Mouse (Mus musculus): ENCODE data around the gene Entpd2.

Entpd2 gene

DNA sequence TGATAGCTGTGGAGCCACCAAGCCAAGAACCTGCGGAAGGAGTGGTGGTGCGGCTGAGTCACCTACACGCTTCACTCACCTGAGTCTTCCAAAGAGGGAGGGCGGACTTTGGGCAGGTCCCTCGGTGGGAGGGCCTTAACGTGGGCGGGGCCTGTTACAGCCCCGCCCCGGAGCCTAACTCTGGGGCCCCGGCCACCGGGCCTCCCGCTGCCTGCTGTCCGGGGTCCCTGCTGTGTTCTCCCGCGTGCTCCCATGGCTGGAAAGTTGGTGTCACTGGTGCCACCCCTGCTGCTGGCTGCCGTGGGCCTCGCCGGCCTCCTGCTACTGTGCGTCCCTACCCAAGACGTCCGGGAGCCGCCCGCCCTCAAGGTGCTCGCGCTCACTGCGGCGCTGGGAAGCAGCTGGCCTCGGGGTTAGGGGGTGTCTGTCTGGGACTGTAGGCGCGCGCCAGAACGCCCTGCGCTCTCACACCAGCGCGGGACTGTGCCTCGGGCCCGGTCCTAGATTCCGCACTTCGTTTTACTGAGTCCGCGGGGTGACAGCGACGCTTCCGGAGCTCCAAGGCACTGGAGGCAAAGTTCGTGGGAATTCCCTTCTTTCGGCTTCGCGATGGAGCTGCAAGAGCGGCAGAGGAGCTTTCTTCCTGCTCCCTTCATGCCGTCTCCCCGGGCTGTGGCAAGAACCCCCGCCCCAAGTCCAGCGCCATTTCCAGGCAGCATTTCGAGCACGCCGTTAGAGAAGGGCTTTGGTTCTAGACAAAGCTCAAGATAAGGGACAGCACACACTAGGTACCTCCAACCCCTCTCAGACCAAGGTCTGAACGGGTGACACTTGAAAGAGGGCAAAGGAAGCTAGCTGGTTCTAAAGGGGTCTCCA, at the start of gene Entpd2:
Gene Entpd2 (plus strand): TSS at position 154 of the 876 bp plus-strand sequence.
- peak; percentile 62 for DNase-seq (ENCODE audit: low read depth)

DNA sequence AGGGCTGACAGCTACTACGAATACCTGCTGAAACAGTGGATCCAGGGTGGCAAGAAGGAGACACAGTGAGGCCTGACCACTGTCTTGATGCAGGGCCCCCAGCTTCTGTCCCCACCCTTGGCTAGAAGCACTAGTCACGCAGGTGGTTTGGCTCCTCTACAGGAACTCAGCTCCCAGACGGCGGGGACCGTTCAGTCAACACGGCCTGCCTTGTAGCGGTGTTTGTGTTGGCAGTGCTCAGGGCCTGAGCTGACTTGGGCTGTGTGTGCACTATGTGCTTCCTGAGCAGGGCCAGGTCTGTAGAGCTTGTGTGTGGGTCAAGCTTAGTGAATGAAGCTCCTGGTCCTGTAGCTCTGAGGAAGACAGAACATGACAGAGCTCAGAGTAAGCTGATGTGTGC, 47.5 kb upstream of the Entpd2 start:
- DNase-seq (ENCODE audit: low read depth), result no peak

DNA sequence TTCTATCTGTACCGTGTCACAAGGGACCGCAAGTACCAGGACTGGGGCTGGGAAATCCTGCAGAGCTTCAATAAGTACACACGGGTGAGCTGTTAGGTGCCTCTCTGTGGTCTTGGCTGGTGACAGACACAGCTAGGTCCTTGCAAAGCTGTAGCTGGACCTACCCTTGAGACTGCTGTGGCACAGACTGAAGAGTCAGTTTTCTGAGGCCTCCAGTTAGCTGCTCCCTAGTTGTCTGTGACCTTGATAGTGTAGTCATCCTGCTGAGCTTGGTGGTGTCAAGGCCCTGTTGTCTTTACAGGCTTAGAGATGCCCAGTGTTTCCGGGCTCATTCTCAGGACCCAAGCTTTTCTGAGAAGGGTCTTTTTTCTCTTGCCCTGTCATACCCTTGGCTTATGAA, 46.2 kb upstream of the Entpd2 start:
- DNase-seq (ENCODE audit: low read depth), result no peak

DNA sequence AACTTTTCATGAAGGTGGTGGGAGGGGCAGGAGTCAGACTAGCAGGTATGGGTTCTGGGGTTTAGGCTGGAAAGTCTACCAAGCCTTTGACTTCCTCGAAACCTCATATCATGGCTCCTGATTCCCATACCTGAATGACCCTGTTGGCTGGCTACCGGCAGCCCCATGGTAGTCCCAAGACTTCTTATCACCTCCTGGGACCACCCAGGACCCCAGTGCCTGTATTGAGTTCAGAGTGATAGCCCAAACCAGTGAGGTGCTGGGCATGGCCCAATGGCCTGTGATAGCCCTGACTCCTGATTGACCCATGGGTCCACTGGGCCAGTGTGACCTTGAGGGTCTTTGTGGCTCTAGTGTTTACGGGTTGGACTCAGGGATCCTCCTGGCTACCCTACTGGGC, 45.0 kb upstream of the Entpd2 start:
- no peak for DNase-seq (ENCODE audit: low read depth)

DNA sequence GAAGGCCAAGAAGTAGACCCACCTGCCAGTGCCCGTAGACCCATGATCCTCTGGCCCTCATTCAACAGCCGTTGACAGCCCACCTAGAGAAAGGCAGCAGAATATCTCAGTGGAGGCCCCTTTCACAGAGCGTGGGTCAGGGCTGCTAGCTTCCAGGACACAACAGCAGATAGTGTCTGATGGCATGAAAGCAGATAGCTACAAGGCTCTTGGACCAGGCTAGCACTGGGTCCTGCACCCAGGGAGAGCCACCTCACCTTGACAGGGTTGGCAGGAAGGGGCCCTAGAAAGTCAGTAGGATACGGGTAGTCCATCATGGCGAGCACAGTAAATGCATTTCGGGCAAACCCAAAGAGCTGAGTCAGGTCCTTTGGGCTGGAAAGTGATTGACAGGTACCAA, 41.5 kb upstream of the Entpd2 start:
- DNase-seq (ENCODE audit: low read depth), result no peak

DNA sequence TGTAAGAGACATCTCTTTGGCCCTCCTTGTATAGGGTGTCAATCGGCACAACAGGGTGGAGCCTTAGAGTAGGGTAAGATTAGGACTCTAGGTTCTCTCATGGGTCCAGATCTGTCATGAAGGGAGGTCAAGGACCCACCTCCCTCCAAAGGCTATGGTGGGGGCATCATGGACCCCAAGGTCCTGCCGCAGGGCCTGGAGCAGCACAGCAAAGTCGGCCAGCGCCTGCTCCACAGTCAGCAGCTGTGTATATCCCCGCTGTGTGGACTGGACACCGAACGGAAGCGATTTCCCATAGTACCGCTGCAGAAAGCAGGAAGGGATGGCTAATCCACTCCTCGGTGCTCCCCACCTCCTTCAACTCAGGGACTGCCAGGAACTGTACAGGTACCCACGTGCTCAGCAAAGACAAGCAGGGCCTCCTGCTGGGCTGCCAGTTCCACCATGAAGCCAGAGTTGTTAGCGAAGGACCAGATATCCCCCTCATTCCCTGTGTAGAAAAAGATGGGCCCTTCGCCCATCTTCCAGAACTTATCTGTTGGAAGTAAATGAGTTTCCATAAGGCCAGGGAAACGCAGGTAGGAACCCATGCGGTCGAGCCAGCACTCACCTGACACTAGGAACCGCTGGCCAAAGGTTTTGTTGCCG, 40.1 kb upstream of the Entpd2 start:
- DNase-seq (ENCODE audit: low read depth), result no peak

DNA sequence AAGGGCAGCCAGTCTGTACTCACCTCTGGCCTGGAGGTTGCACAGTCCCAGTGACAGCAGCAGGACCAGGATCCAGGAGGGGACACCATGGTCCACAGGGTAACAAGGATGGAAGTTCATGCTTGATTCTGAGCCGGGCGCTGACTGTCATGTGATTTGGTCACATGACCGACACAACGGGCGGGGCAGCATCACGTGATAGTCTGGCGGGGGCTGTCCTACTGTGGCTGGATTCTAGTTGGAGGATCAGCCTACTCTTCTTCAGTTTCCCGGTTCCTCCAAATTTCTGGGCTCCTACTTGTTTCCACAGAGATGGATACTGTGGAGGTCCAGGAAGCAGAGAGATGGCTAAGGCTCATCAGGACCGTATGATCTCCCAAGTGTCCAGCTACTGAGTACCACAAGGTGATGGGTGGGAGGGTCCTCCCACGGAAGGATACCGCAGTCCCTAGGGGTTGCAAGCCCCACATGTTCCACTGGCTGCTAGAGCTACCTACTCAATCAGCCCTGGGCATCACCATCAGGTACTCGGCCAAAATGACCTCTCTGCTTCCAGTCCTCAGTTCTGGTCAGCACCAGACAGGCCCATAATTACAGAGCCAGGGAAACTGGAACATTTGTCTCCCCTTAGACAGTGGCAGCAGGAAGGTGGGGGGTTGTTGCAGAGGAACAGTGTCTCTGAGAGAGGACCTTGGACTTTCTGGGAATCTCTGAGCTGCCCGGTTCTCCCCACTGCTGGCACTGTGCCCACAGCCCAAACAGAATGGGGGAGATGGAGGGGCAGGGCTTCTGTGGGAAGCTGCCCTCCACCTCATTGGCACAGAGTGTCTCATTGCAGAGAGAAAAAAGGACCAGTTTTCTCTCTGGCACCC, 39.2 kb upstream of the Entpd2 start, which contains the start of gene Dpp7:
Gene Dpp7 (minus strand): TSS at position 152 of the 872 bp plus-strand sequence.
- peak; percentile 84 for DNase-seq (ENCODE audit: low read depth)

DNA sequence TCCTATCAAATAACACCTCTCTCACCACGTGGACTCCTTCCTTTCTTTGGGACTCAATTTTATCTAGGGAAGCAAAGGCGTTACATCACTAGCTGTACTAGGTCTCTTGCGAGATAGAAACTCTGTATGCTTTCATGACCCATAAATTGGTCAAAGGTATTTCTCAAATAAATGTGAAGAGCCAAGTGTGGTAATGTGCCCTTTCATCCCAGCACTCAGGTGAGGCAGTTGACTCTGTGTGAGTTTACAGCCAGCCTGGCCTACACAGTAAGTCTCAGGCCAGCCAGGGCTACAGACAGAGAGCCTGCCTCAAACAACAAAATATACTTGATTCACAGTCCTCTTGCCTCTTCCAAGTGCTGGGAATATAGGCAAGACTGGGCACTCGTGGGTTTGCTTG, 35.8 kb upstream of the Entpd2 start:
- DNase-seq (ENCODE audit: low read depth), result no peak

DNA sequence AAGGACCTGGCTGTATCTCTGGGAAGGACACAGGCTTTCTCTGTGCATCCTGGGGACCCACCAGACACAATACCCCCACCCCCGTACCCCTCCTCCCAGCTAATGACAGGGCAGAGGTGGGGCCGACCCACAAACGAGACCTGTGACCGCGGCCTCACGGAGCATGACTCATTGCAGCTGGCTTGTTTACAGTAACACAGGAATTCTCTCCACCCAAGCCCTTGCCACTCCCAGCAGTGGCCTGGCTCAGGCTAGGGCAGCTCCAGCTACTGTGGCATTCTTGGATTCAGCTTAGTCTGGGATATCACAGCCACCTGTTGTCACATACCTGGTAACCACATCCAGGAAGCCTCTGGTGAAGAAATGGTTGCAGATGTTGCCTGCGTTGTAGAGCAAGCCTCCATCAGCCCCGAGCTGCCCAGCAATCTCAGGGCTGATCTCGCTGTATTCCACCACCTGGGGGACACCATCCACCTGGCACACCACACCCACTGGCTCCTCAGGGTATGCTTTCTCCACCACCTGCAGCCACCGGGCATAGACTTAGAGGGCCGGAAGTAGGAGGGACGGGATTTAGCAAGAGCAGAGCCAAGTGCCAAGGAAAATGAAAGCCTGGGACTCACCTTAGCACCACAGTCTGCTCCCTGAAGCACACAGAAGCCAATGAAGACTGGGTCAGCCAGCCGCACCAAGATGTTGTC, 32.0 kb upstream of the Entpd2 start:
- DNase-seq (ENCODE audit: low read depth), result no peak

DNA sequence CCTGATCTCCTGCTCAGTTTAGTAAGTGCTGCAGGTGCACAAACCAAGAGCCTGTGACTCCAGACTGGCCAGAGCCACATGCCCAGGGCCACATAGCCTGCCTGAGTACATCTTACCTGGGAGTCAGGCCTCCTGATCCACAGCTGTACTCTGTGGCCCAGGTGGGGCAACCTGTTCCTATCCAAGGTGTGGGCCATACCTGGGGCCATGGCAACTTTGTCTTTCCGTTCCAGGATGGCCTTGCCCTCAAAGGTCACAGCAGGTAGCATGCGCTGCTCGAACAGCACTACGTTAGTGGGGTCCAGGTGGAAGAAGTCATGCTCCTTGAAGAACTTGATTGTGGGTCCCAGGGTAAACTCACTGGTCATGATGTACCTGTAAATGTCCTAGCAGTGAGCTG, 31.4 kb upstream of the Entpd2 start:
- no peak for DNase-seq (ENCODE audit: low read depth)

DNA sequence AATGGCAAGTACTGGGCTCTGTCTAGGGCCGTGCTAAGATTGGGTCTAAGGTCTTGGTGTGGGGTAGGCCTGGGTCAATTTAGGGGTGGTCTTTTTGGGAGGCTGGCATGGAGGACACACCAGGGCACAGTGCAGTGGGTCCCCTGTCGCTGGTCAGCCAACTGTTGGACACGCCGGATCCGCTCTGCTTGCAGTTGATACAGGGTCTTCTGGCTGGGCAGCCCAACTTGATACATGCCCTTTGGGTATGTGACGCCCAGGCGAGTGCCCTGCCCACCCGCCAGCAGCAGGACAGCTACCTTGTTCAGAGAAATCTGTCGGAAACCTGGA, 30.9 kb upstream of the Entpd2 start:
- no peak for DNase-seq (ENCODE audit: low read depth)

DNA sequence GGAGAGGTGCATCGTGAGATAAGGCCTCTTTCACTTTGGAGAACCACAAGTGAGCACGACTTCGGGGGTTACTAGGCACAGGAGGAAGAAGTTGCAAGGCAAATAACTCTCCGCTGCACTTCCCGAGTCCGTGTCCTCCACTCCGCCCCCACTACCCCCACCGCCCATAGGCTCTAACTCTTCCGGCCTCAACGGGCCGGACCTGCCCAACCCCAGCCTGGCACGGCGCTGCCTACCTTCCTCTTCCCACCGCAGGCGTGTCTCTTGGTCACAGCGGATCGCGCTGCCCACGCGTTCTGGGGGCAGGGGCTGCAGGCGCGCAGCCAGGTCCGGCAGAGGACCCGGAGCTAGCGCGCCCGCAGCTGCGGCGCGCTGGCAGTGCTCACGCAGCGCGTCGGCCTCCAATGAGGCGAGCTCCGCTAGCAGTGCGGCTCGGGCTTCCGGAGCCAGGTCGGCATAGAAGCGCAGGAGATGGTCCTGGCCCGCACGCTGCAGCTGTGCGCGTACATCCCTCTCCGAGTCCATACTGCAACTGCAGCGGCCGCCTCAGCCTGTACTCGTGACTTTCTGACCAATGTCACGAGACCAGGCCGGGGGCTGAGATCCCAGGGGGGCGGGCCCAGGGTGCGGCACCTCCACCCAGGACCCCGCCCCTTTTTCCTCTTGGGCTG, 30.4 kb upstream of the Entpd2 start, which contains the start of gene Uap1l1:
Gene Uap1l1 (minus strand): TSS at position 592 of the 671 bp plus-strand sequence.
- peak; percentile 83 for DNase-seq (ENCODE audit: low read depth)

DNA sequence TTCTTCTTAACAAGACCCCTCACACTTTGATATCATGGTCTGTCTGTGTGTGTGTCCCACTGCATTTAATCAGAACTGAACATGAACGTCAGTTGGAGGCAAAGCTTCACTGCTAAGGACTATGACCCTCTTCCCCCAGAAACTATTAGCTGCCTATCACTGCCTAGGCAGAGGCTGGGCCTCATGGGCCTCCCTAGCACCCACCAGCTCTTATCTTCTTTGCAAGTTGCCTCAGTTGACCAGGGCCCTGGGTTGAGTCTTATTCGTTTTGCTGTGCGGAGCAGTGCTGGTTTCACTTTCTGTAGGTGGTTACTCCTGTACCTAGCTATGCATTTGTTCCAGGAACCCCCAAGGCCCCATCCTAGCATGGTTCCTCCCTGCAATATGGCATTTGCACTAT, 25.7 kb upstream of the Entpd2 start:
- DNase-seq (ENCODE audit: low read depth), result peak; percentile 49

DNA sequence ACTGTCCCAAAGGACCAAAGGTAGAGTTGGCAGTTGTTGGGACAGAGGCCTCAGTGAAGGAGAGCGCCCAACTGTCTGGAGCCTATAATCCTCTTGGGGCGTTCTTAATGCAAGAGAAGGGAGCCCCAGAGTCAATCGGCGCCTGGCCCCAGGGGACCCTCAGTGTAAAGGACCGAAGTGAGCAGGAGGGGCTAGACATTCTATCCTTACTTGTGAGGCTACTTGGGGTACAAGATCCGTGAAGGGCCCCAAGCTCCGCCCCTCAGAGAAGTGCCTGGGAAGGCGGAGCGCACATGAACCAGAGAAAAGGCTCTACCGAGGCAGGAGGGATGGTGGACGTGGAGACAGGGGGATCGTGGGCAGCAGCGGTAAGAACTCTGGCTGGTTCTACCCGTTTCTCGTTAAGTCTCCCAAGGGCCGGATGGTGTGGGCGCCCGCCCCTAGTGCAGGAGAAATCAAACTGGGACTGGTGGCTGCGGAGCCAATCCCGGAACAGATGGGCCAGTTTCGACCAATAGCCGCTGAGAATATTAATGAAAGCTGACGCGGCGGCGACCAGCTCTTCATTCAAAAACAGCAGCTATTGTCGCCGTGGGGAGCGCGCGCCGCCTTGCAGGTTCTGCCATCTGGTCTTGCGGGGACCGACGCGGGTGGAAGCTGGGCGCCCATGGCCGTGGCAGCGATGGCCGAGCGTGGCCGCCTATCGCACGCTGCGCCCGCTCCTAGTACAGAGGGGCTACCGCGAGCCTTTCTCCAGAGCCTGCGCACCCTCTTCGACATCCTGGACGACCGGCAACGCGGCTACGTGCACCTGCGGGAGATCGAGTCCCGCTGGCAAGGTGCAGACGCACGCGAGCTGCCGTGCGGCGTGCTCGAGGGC, 23.7 kb upstream of the Entpd2 start, which contains the start of gene Sapcd2:
Gene Sapcd2 (plus strand): TSS at position 558 of the 880 bp plus-strand sequence.
- DNase-seq (ENCODE audit: low read depth), result peak; percentile 95

DNA sequence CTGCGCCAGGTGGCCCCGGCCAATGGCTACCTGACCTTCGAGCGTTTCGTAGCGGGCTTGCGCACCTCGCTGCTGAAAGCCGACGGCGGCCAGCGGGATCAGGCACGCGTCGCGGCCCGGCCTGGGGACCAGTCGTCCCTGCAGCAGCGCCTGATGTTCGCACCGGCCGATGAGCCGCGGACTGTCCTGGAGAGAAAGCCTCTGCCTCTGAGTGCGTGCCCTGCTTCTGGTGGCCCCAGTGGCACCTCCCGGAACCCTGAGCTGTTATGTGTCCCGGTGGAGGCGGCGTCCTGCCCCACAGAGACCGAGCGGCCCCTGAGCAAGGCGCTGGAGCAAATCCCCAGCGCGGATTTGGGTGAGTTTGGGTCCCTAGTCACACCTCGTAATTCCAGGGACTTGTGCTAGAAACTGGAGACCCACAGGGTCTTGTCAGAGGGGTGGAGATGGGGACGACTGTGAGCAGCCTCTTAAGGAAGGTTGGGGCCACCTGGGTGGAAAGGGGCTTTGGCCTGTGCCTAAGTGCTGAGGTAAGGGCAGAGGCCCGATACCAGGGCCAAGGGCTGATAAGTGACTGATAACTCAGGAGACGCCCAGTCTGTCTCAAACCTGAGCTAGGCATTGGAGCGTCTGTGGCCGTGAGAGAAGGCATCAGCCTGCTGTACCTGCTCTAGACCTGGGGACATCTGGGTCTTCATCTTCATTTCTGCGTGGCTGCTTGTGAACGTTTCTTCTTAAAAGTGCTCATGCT, 22.9 kb upstream of the Entpd2 start:
- peak; percentile 38 for DNase-seq (ENCODE audit: low read depth)

DNA sequence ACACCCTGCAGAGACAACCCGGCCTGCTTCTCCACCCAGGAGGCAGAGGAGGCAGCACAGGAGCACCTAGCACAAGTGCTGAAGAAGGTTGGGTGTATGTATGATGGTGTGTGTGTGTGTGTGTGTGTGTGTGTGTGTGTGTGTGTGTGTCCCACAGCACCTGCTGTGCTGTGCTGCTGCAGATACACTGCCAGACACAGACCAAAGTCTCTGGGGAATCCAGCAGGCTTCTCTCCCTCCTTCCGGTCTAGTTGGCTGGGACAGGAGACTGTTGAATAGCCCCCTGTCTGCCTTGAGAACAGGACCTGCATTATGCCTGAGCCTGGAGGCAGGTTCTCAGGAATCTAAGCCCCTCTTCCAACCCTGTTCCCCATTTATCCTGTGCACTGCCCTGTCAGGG, 22.2 kb upstream of the Entpd2 start:
- DNase-seq (ENCODE audit: low read depth), result no peak

DNA sequence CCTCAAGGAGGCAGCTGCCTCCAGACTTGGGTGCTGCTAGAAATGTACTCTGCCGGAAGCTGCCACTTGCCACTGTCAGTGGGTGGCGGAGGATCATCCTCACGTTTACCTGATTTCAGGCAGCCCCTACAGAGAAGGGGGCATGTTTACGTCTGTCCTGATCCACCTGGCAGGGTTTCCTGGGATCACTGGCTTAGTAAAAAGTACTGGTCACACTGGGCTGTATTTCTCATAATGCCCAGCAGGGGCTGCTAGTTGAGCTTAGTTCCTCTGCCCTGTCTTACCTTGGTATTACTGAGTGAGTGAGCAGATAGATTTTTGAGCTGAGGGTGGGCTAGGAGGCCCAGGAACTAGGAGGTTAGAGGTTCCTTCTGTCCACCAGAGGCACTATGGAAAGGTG, 19.1 kb upstream of the Entpd2 start:
- DNase-seq (ENCODE audit: low read depth), result peak; percentile 75

DNA sequence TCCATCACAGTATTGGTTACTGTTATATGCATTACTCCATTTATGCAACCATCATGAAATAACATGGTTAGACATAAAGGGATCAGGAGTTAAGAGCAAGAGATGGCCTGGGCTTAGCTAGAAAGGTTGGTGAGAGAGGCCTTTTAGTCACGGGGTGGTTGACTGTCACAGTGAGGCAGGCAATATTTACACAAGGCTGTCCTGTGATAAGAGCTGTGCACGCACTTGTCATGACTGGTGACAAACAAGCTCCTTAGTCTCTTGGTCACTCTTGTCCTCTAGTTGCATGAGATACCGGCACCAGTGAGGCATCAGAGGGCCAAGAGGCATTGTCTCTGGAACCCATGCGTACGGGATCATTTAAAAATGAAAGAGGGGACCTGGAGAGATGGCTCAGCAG, 11.2 kb upstream of the Entpd2 start:
- no peak for DNase-seq (ENCODE audit: low read depth)

DNA sequence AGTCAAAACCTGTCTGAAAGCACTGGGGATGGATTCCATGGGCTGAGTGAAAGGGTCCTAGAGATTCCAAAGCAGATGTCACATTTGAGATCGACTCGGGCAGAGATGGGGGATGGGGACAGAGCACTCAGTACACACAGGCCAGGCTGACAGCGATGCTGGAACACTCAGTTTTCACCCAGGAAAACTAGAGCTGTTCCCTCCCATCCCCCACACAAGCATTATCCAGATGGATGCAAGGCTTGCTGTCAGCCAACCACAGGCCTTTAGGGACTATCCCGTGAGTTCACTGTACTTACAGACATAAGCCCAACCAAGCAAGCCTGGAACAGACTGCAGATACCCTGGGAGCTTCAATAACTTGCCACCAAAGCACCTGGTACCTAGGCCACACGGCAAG, 4.4 kb upstream of the Entpd2 start:
- DNase-seq (ENCODE audit: low read depth), result no peak
